Mouse (Mus musculus) layer of hippocampus, adult 9-10 months (tissue): ENCODE results near the gene Hoxc5.

Experiments used
- DNase-seq: peaks from one replicate; pipeline ENCODE4 v3.0.0; 2022; ENCODE audit warnings: low spot score

Hoxc5 gene

DNA sequence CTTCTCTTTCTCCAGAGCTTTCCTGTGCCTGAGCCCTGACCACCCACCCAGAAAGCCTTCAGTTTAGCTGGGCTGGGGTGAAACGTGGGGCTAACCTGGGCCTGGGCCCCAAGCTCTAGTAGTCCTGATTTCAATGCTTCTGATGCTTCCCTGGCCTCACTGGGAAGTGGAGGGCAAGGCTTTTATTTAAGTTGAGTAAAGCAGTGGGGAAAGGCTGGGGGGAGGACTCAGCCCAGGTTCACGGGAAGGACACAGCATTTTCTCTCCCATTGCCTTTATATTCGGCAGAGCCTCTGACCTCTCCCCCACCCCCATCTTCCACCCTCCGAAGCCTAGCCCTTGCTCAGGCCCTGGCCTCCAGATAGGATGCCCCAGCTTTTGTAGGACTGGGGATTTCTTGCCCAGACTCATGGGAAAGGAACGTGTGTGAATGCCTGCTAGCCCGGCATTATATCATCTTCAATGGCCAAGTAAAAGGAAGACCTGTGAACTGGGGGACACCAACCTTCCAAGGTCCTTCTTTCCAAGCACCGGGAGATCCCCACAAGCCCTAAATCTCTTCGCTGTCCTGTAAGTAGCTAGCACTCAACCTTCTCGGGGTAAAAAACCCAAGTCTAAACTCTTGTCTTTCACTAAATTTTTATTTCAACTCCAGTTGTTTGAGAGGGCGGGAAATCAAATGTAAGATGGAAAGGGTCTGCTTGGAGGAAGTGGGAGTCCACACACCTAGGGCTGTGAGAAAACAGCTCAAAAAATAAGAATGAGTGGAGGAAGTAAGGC lies 71.6 kb downstream of the Hoxc5 start:
- DNase-seq = no peak

DNA sequence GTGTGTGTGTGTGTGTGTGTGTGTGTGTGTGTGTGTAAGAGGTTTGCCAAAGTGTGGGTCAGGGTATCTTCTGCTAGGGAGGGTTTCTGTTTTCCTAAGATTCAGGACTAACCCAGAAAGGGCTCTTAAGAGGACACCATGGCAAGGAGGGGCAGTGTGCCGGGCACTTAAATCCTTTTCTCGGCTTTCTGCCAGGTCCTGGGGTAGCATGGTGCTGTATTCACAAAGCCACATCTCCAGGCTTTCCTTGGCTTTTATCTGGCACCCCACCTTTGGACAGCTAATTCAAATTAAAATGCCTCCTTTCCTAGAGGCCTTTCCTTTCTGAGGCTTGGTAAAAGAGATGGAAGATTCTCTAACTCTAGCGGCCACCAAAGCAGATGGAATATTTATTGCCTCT lies 72.4 kb downstream of the Hoxc5 start:
- no peak for DNase-seq

DNA sequence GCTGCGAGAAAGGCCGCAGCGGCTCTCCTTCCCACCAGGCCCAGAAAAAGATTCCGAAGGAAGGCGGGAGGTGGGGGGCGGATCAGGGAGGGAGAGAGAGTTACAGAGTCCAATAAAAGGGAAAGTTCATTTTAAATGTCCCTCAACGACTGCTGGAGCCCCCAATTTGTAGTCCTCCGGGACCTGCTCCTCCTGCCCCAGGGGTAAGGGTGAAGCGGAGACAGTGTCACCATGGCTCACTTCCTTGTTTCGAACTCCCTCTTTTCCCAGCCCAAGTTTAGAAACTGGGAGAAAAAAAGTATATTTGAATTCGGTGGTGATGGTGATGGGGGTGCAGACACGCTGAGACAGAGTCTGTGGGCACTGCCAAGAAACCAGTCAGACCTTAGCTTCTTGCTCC lies 73.4 kb downstream of the Hoxc5 start:
- DNase-seq = no peak

DNA sequence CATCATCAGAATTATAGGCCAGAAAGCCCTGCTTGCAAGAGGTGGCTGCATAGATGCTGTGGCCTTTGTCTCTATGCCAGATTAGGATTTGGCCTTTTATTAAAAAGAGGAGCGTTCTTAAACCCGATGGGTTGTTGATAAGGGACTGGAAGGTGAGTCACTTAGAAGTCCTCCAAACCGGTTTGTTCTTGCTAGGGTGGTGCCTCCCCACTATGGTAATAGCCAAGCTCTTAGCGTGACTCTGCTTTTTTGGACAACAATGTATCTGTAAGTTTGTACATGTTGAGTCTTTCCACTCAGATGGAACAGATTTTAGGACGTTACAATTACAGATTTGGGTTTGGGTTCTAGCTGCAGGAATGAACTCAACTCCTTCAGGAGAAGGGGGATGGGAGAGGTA lies 74.4 kb downstream of the Hoxc5 start:
- DNase-seq = no peak

DNA sequence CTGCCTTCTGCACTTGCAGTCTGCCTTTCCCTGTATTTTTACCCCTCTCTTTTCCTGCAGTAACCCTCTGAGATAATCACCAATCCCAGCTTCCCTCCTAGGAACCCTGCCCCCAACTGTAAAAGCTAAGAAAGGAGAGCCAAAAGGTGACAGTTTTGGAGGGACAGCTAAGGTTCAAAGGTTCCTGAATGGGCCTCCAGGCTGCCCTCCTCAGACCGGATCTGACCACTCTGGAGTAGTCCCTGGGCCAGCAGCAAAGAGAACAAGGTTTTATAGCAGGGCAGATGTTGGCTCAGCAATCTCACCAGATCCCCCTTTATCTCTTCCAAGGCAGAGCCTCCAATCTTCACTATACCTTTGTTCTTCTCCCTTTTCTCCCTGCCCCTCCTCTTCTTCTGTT lies 75.0 kb downstream of the Hoxc5 start:
- no peak for DNase-seq

DNA sequence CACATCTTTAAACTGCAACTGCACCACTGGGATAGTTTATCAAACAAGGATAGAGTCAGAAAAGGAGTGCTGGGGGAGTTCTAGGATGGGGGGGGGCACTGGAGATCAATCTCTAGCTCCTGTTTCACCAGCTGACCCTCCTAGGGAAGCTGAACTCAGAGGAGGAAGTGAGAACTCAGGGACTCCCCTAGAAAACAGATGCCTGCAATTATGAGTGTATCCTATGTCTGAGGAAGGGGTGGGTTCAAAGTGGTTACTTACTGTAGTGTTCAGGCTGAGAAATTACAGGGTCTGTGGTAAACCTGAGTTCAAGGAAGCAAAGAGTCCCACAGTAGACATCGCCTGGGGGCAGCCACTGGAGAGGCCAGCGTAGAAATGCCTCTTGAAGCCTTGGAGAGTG lies 84.4 kb downstream of the Hoxc5 start:
- DNase-seq = no peak

DNA sequence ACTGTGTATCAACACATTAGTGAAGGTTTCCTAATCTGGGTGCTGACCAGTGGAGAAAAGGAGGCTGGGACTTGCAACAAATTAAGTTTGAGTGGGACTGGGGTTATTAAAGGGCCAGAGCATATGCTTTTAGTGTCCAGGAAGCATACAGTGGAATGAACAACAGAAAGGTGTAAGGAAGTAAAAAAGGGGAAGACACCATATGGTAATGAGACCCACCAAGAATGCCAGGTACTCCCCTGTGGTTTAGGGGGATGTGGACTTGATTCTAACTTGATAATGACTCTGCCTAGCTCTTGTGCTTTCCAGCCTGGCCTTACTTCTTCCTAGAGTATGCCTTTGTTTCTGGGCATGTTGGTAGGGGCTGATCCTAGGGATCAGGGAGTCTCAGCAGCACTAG lies 86.0 kb downstream of the Hoxc5 start:
- DNase-seq = no peak

DNA sequence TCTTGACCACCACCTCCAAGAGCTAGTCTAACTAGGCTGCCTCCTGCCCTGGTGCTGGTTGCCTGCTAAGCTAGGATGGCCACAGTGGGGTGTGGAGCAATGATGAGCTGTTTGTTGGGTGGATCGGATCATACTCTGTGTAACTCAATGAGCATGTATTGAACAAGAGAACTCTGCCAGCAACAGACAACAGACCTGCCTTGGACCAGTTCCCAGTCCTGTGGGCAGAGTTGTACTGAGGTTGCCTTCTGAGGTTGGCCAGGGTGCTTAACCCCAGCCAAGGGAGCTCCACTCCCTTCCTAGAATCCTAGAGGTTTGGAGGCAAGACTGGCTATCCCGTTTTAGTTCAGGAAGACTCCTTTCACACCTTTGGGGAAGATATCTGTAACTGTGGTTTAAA lies 89.2 kb downstream of the Hoxc5 start:
- DNase-seq = no peak

DNA sequence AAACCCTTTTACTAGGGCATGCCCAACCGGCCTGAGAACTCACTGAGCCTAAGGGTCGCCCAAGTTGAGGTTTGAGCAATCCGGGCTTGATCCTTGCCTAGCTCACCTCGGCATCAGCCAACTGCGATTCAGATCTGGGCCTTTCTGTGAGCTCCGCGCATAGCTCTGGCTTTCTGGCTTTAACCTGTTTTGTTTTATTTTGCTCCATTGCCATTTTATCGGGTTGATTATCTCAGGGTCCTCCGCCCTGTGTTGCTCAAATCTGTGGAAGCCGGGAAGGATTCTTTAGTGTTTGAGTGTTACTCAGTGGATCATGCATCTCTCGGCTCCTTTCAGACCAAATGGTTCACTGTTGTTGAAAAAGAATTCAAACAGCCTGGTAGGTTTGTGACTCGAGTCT lies 91.5 kb downstream of the Hoxc5 start:
- no peak for DNase-seq

DNA sequence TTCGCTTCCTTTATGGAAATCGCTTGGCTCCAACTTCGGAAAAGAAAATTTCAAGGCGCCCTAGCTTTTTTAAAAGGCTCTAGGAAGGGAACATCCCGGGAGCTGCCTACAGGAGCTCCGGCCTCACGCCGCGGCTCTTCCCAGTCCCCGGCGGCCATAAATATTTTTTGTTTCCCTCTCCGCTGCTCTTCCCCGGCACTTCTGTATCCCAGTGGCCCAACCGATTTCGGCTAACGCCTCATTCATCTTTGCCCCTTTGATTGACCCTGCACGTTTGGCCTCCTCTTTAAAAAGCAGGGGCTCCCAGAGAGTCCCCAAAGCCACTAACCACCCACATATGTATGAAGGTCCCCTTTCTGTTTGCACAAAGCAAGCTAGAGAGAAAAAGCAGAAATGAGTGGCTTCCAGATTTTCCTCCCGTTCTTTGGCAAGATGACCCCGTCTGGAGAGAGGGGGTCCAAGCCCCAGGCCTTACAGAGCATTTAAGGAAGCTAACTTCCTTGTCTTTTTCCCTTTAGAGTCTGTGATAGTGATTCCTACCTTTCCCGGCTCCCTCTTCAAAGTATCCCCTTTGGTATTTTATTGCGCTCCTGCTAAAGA lies 92.2 kb downstream of the Hoxc5 start:
- no peak for DNase-seq

DNA sequence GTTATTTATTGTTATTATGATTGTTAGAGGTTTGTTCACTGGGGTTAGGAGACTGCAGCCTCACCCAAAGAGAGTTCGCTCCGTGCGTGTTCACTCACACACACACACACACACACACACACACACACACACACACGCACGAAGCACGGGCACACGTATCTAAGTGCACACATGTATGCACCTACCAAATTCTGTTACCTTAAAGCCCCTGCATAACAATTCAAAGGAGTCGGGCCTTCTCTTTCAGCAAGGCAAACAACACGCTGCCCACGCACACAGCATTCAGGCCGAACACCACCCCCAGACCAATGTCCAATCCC lies 92.7 kb downstream of the Hoxc5 start:
- no peak for DNase-seq

DNA sequence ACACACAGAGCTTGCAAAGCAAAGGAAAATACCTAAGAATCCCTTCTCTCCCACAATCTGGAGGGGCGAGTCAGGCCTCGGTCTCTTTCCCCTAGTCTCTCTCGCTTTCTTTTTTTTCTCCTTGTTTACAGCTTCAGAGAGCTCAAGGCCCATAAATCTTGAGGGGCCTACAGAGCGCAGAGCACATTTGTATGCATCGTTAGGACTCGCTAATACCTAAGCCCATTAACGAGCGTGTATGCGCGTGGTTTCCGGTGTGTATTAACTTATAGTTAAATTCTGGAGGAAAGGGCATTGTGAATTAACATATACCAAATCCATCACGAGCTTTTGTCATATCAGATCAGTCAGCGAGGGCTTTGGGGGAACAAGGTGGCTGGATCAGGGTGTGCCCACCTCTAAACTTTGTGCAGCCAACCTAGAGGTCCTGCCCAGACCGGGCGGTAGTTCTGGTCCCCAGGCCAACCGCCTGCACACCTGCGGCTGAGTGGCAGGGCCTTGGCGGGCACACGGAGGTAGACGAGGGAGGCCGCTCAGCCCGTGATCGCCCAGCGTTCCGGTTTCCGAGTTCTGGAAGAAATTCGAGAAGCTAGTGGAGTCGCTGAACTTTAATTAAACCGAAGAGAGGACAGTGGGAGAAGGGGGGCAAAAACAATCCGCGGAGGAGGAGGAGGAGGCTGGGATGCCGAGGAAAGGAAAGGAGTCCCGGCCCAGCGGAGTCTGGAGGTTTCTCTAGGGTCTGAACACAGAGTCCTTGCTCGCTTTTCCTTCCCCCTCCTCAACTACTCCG lies 93.3 kb downstream of the Hoxc5 start:
- no peak for DNase-seq

DNA sequence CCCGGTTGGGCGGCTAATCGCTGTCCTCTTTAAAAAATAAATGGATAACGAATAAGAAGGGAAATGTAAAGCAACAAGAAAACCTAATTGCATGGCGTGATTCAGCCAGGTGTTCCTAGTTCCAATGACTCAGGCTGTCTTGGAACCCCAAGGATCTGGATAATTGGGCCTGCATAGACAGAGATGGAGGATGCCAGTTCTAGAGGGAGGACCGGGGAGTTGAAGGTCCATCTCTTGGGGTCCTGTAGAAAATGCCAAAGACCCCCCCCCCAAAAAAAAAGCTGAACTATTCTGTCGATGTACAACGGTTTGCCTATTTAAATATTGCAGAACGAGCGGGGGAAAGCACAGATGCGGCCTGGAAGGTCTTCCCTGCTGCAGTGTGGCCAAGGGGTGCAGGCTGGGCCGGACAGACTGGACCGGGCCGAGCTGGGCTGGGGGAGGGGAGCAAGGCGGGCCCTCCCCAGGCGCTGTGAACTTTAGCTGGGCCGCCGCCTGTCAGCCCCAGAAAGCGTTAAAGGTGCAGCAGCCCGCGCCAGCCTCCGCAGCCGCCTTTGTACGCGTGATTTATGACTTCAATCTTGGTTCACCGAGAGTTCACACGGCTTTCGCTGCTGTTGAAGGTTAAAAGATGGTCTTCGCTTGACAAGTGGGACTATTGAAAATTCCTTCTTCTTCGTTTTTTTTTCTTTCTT lies 94.0 kb downstream of the Hoxc5 start:
- DNase-seq = no peak

DNA sequence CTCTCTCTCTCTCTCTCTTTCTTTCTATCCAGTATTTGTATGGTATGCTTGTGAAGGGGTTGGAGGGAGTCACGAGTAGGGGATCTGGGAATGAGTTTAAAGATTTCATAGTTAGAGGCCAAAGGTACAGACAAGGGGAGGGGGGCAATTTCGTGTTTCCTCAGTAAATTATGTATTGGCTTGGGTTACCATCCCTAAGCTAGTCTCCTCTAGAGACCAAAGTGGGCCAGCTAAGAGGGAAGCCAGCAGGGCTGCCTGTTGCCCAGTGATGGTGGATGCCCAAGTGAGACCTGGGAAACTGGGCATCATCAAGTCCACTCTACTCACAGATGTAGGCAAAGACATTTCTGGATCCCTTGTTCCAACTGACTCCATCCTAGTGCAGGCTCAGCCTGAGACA lies 94.7 kb downstream of the Hoxc5 start:
- no peak for DNase-seq

DNA sequence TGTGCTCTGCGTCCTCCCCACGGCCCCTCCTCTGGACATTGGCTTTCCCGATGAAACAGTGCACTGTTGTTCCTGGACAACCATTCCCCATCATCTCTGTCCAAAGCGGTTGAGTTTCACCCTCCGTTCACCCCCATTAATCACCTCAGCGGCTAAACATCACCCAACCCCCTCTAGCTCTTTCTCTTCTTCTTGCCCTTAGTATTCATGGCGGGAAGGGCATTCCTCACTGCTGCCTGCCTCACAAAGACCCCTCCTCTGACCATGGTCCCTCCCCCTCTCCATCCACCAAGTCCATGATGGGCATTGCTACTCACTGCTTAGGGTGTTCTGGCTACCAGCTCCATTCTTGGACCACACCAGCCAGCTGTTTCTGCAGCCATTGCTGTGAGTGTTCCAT lies 98.4 kb downstream of the Hoxc5 start:
- DNase-seq = no peak
